Mouse (Mus musculus): ENCODE measurements around the gene Sv2b. TPM values are rescaled to one million over a fixed set of nuclear protein-coding genes. Genes with fewer than 3 reads are reported as not detected.

Sv2b gene
- total and polyA plus RNA-seq, 2 experiments from 2014 or later, result 13.7 to 42.2 TPM

GRCm38 (mm10) chr7:75220786-75221185 is 88.3 kb downstream of the Sv2b start:
- Histone ChIP-seq H3K9me3 (ENCODE audit: low read length) (no peaks in the 10 kb centered on the region), H3K36me3 (ENCODE audit: insufficient read depth, low read length) (no peaks in the 10 kb centered on the region), H3K27me3 (ENCODE audit: insufficient read depth, low read length) (no peaks in the 10 kb centered on the region), H3K4me1 (ENCODE audit: insufficient read depth, low read length) (no peaks in the 10 kb centered on the region), H3K9ac (replicated peaks; ENCODE audit: low read length, poor library complexity, severe bottlenecking) (no peak overlapping the region), H3K4me3 (ENCODE audit: low read depth, low read length) (no peak overlapping the region), H3K27ac (ENCODE audit: low read depth, low read length) (no peak overlapping the region), H3K4me2 (ENCODE audit: low read depth, low read length, poor library complexity, severe bottlenecking) (no peak overlapping the region)
- WGBS, result 0% methylated on average over 1 of the region's 1 CpGs
- TF ChIP-seq CTCF (IDR thresholded peaks at IDR 0.05), result no peak
- DNase-seq (ENCODE audit: low spot score) (peak; percentile 34), ATAC-seq (ENCODE audit: low FRiP score) (no peak)

GRCm38 (mm10) chr7:75220296-75220695 is 88.8 kb downstream of the Sv2b start:
- H3K36me3 ChIP-seq (ENCODE audit: insufficient read depth, low read length), result no peaks in the 10 kb centered on the region
- no peak overlapping the region for H3K4me2 ChIP-seq (ENCODE audit: low read depth, low read length, poor library complexity, severe bottlenecking)
- no peaks in the 10 kb centered on the region for H3K27me3 ChIP-seq (ENCODE audit: insufficient read depth, low read length)
- TF ChIP-seq CTCF (IDR thresholded peaks at IDR 0.05), result no peak
- no peak overlapping the region for H3K9ac ChIP-seq (replicated peaks; ENCODE audit: low read length, poor library complexity, severe bottlenecking)
- no peak for DNase-seq (ENCODE audit: low spot score)
- H3K4me3 ChIP-seq (ENCODE audit: low read depth, low read length), result no peak overlapping the region
- no peak overlapping the region for H3K27ac ChIP-seq (ENCODE audit: low read depth, low read length)
- H3K9me3 ChIP-seq (ENCODE audit: low read length), result no peaks in the 10 kb centered on the region
- ATAC-seq (ENCODE audit: low FRiP score), result no peak
- H3K4me1 ChIP-seq (ENCODE audit: insufficient read depth, low read length), result no peaks in the 10 kb centered on the region

DNA sequence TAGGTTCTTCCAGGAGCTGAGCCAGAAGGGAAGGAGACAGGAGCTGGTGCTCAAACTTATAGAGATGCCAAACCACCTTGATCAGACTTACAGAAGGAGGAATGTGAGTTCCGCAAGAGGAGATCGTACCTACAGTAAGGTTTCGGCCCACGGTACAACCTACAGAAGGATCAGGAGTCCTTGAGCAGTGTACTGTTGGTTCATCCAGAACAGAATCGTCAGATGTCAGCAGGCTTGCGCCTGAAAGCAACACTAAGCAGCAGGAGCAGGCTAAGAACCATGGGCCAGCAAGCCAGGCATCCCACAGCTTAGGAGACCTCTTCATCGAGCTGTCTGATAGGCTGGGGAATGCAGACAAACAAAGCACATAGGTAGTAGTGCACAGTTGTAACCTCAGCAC is 92.9 kb downstream of the Sv2b start:
- no peak for TF ChIP-seq CTCF (IDR thresholded peaks at IDR 0.05)
- Histone ChIP-seq H3K36me3 (ENCODE audit: insufficient read depth, low read length) (no peaks in the 10 kb centered on the region), H3K4me2 (ENCODE audit: low read depth, low read length, poor library complexity, severe bottlenecking) (no peak overlapping the region), H3K27me3 (ENCODE audit: insufficient read depth, low read length) (no peaks in the 10 kb centered on the region), H3K9ac (replicated peaks; ENCODE audit: low read length, poor library complexity, severe bottlenecking) (no peak overlapping the region), H3K4me3 (ENCODE audit: low read depth, low read length) (no peak overlapping the region), H3K4me1 (ENCODE audit: insufficient read depth, low read length) (no peaks in the 10 kb centered on the region), H3K9me3 (ENCODE audit: low read length) (no peaks in the 10 kb centered on the region), H3K27ac (ENCODE audit: low read depth, low read length) (no peak overlapping the region)
- no peak for ATAC-seq (ENCODE audit: low FRiP score)
- no peak for DNase-seq (ENCODE audit: low spot score)
- 85% methylated on average over 7 of the region's 7 CpGs for WGBS

DNA sequence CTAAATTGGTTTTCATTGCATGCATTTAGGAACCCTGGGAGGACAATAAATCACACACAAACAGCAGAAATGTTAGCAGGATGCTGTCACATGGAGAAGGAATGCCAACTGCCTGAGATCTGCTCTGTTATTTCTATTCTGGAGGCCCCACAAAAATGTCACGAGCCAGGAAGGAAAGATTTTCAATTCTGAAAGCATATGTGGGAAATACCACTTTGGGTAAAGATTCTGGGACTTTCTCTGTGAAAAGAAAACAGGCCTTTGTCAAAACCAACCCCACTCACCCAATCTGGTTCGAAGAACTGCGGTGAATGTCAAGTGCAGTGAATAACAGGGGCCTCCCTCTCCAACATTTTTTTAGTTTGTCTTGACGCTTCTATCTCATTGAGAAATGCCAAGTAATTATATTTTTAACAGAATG is 99.8 kb downstream of the Sv2b start:
- ATAC-seq (ENCODE audit: low FRiP score) (no peak), DNase-seq (ENCODE audit: low spot score) (peak; percentile 29)
- H3K9ac ChIP-seq (replicated peaks; ENCODE audit: low read length, poor library complexity, severe bottlenecking), result no peak overlapping the region
- H3K4me3 ChIP-seq (ENCODE audit: low read depth, low read length), result no peak overlapping the region
- no peak overlapping the region for H3K4me2 ChIP-seq (ENCODE audit: low read depth, low read length, poor library complexity, severe bottlenecking)
- no peak overlapping the region for H3K27ac ChIP-seq (ENCODE audit: low read depth, low read length)
- no peaks in the 10 kb centered on the region for H3K36me3 ChIP-seq (ENCODE audit: insufficient read depth, low read length)
- H3K27me3 ChIP-seq (ENCODE audit: insufficient read depth, low read length), result no peaks in the 10 kb centered on the region
- WGBS, result 56% methylated on average over 4 of the region's 4 CpGs
- no peaks in the 10 kb centered on the region for H3K9me3 ChIP-seq (ENCODE audit: low read length)
- H3K4me1 ChIP-seq (ENCODE audit: insufficient read depth, low read length), result no peaks in the 10 kb centered on the region
- TF ChIP-seq CTCF (IDR thresholded peaks at IDR 0.05), result no peak

GRCm38 (mm10) chr7:75207965-75208644 is 101.0 kb downstream of the Sv2b start:
- TF ChIP-seq CTCF (IDR thresholded peaks at IDR 0.05), result no peak
- DNase-seq (ENCODE audit: low spot score), result no peak
- H3K4me3 ChIP-seq (ENCODE audit: low read depth, low read length), result no peak overlapping the region
- H3K4me1 ChIP-seq (ENCODE audit: insufficient read depth, low read length), result no peaks in the 10 kb centered on the region
- no peaks in the 10 kb centered on the region for H3K27me3 ChIP-seq (ENCODE audit: insufficient read depth, low read length)
- ATAC-seq (ENCODE audit: low FRiP score), result no peak
- no peaks in the 10 kb centered on the region for H3K9me3 ChIP-seq (ENCODE audit: low read length)
- 61% methylated on average over 3 of the region's 3 CpGs for WGBS
- H3K9ac ChIP-seq (replicated peaks; ENCODE audit: low read length, poor library complexity, severe bottlenecking), result no peak overlapping the region
- no peak overlapping the region for H3K4me2 ChIP-seq (ENCODE audit: low read depth, low read length, poor library complexity, severe bottlenecking)
- H3K36me3 ChIP-seq (ENCODE audit: insufficient read depth, low read length), result no peaks in the 10 kb centered on the region
- no peak overlapping the region for H3K27ac ChIP-seq (ENCODE audit: low read depth, low read length)

DNA sequence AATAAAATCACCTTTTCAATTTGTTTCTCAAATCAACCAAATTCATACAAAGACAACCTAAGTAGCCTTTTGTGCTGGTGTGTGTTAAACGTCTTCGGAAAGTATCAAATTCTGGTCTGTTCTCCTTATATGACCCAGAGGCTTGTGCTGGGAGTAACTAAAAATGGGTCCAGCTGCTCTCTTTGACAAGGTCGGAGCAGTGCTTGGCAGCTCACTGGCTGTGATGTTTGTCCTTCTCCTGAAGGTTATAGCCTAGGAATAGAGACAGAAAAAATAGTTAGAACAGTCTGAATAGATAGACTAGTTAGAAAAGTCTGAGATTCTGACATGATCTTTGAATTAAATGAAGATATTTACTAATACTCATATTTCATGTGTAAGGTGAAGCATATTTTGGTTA is 102.4 kb downstream of the Sv2b start:
- ATAC-seq (ENCODE audit: low FRiP score) (no peak), DNase-seq (ENCODE audit: low spot score) (no peak)
- Histone ChIP-seq H3K27me3 (ENCODE audit: insufficient read depth, low read length) (no peaks in the 10 kb centered on the region), H3K4me2 (ENCODE audit: low read depth, low read length, poor library complexity, severe bottlenecking) (no peak overlapping the region), H3K4me1 (ENCODE audit: insufficient read depth, low read length) (no peaks in the 10 kb centered on the region), H3K9ac (replicated peaks; ENCODE audit: low read length, poor library complexity, severe bottlenecking) (no peak overlapping the region), H3K4me3 (ENCODE audit: low read depth, low read length) (no peak overlapping the region), H3K27ac (ENCODE audit: low read depth, low read length) (no peak overlapping the region), H3K9me3 (ENCODE audit: low read length) (no peaks in the 10 kb centered on the region), H3K36me3 (ENCODE audit: insufficient read depth, low read length) (no peaks in the 10 kb centered on the region)
- WGBS, result 89% methylated on average over 3 of the region's 3 CpGs
- no peak for TF ChIP-seq CTCF (IDR thresholded peaks at IDR 0.05)
